Mouse (Mus musculus) E14TG2a.4 (cell line): ENCODE data around the gene Cd81.

Experiments used
- H3K27me3 ChIP-seq: 2 replicates; pipeline ENCODE4 v1.6.1; 2014; ENCODE audit warnings: low read length, control low read depth; ENCODE audit not compliant: insufficient read depth
- H3K36me3 ChIP-seq: 2 replicates; pipeline ENCODE4 v1.6.1; 2014; ENCODE audit warnings: low read length, control low read depth; ENCODE audit not compliant: insufficient read depth
- H3K4me1 ChIP-seq: replicated peaks from 2 replicates; pipeline ENCODE4 v1.6.1; 2014; ENCODE audit warnings: low read depth, low read length, control low read depth
- H3K4me3 ChIP-seq: replicated peaks from 2 replicates; pipeline ENCODE4 v1.5.1; 2014; ENCODE audit warnings: mild to moderate bottlenecking, low read length
- H3K9me3 ChIP-seq: 2 replicates; pipeline ENCODE4 v1.6.1; 2014; ENCODE audit warnings: low read length, control low read depth
- CTCF ChIP-seq: conservative IDR thresholded peaks from 2 replicates; pipeline ENCODE4 v1.5.1; 2014; ENCODE audit warnings: low read length
- NANOG ChIP-seq: IDR thresholded peaks from 2 replicates; pipeline ENCODE4 v1.6.1; 2014; ENCODE audit warnings: borderline replicate concordance, low read length, mixed read lengths
- POU5F1 ChIP-seq: IDR thresholded peaks from 2 replicates; pipeline ENCODE4 v1.6.1; 2014; ENCODE audit warnings: low read length, borderline replicate concordance

Gene Cd81

DNA sequence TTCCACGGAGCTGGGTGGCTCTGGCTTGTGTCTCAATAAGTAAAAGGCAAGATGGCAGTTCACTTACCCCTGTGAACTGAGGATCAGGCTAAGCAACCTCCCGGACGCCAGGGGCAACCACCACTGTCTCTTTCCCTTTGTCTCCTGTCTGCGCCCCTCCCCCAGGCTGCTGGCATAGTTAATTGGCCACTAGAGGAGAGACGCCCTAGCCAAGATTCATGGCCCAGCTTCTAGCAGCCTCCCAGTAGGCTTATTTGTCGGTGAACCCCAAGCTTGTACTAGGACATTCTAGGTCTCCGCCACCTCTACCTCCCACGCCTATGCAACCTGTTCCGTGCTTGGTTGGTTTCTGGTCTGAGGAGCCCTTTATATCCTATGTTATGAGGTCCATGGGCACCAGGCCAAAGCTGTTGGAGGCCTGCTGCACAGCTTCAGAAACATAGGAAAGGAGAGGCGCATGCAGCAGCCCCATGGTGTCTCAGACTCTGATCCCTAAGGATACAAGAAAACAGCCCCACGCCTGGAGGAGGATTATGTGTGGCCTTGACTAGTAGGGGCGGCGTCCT is 15.9 kb downstream of the Cd81 start:
- H3K27me3 ChIP-seq = no peaks in the 10 kb centered on the region
- H3K9me3 ChIP-seq = no peaks in the 10 kb centered on the region
- H3K36me3 ChIP-seq = peaks cover 73% of the 10 kb centered on the region
- peak overlapping the region; percentile 96 for H3K4me3 ChIP-seq
- TF ChIP-seq POU5F1 (no peak), NANOG (no peak), CTCF (no peak)
- H3K4me1 ChIP-seq = peaks cover 73% of the 10 kb centered on the region

- TF ChIP-seq POU5F1 (no peak), CTCF (no peak), NANOG (no peak)
- Histone ChIP-seq H3K36me3 (peaks cover 66% of the 10 kb centered on the region), H3K4me1 (peaks cover 66% of the 10 kb centered on the region), H3K9me3 (no peaks in the 10 kb centered on the region), H3K4me3 (peak within 1 kb of the TSS; percentile 96), H3K27me3 (no peaks in the 10 kb centered on the region)
Observed at GRCm38 (mm10) chr7:143068882-143069591, 16.5 kb downstream of the Cd81 start, which contains the start of gene Tssc4. Tssc4 (plus strand) TSS chr7:143069249.

GRCm38 (mm10) chr7:143069751-143070400 is 17.3 kb downstream of the Cd81 start:
- Histone ChIP-seq H3K9me3 (no peaks in the 10 kb centered on the region), H3K4me3 (peak overlapping the region; percentile 96), H3K4me1 (peaks cover 58% of the 10 kb centered on the region), H3K36me3 (peaks cover 58% of the 10 kb centered on the region), H3K27me3 (0 out of 2 replicates have a peak, but pooled peaks cover 4% of the 10 kb centered on the region)
- TF ChIP-seq CTCF (no peak), NANOG (no peak), POU5F1 (no peak)

- TF ChIP-seq CTCF (no peak), NANOG (no peak), POU5F1 (no peak)
- H3K27me3 ChIP-seq = peaks cover 9% of the 10 kb centered on the region; the same call in 1 of the 2 replicates
- peaks cover 51% of the 10 kb centered on the region for H3K36me3 ChIP-seq
- peaks cover 51% of the 10 kb centered on the region for H3K4me1 ChIP-seq
- H3K9me3 ChIP-seq = no peaks in the 10 kb centered on the region
- H3K4me3 ChIP-seq = peak overlapping the region; percentile 96
Observed at GRCm38 (mm10) chr7:143070506-143071070, 18.0 kb downstream of the Cd81 start.

DNA sequence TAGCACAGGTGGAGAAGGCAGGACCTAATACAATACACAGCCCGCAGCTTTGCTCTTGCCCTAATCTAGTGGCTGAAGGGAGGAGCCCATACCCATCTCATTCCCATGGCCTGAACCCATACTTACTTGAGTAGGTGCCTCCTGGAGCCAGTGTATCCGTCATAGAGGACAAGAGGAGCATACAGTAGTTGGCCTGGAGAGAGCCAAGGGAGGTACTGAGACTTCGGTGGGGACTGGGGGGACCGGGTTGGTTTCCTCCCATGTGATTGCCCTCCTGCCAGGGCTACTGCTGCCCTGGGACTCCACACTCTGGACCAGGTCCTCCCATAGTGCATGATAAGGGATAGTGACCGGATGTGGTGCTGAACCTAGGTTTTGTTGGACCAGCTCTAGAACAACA is 20.1 kb downstream of the Cd81 start:
- Histone ChIP-seq H3K27me3 (peaks cover 18% of the 10 kb centered on the region; the same call in 1 of the 2 replicates), H3K4me1 (peaks cover 31% of the 10 kb centered on the region), H3K36me3 (peaks cover 31% of the 10 kb centered on the region), H3K9me3 (no peaks in the 10 kb centered on the region), H3K4me3 (no peak overlapping the region)
- no peak for TF ChIP-seq CTCF
- no peak for TF ChIP-seq NANOG
- no peak for TF ChIP-seq POU5F1

DNA sequence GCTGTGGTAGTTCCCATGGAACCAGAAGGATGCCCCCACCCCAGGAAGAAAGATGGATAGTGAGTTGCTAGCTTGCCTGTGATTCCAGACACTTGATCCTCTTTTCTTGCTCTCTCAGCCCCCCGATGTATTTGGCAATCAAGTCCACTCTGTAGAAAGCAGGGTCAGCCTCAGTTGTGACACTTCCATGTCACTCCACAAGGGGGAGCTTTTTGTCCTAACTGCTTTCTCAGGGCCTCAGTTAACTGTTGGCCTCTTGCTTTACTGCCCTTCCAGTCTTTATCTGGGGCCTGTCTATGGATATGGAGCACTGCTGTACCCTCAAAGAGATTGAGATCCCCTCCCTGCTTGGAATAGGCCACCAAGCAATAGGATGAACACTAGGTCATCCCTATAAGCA is 20.5 kb downstream of the Cd81 start:
- peaks cover 26% of the 10 kb centered on the region for H3K36me3 ChIP-seq
- peaks cover 26% of the 10 kb centered on the region for H3K4me1 ChIP-seq
- peak; percentile 80 for TF ChIP-seq CTCF
- no peak for TF ChIP-seq NANOG
- H3K4me3 ChIP-seq = no peak overlapping the region
- peaks cover 18% of the 10 kb centered on the region; the same call in 1 of the 2 replicates for H3K27me3 ChIP-seq
- no peaks in the 10 kb centered on the region for H3K9me3 ChIP-seq

- H3K36me3 ChIP-seq = peaks cover 17% of the 10 kb centered on the region
- no peak overlapping the region for H3K4me3 ChIP-seq
- TF ChIP-seq NANOG = no peak
- no peak for TF ChIP-seq CTCF
Observed at GRCm38 (mm10) chr7:143075394-143075793, 22.9 kb downstream of the Cd81 start.

DNA sequence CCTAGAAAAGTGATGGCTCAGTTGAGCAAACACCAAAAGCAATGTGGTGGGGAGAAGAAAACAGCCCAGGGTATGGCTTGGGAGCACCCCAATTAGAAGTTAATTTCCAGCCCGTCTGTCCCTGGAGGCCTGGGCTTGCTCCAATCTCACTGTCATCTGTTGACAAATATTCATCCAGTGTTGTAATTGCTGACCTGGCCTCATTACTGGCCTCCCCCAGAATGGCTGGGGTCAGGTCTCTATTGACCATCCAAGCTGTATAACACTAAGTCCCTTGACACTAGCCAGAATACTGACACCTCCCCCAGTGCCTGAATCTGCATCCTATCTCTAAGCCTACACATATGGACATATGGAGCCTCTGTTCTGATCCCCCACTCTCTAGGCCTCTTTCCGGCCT is 24.8 kb downstream of the Cd81 start:
- no peaks in the 10 kb centered on the region for H3K36me3 ChIP-seq
- H3K4me3 ChIP-seq = no peak overlapping the region
- TF ChIP-seq CTCF (no peak), POU5F1 (no peak), NANOG (no peak)
- H3K4me1 ChIP-seq = no peaks in the 10 kb centered on the region
- no peaks in the 10 kb centered on the region for H3K9me3 ChIP-seq
- H3K27me3 ChIP-seq = peaks cover 34% of the 10 kb centered on the region; the same call in 1 of the 2 replicates

More at GRCm38 (mm10) chr7:143075394-143075793, 22.9 kb downstream of the Cd81 start:
- Histone ChIP-seq H3K4me1 (peaks cover 11% of the 10 kb centered on the region), H3K9me3 (no peaks in the 10 kb centered on the region), H3K27me3 (peaks cover 27% of the 10 kb centered on the region; the same call in 1 of the 2 replicates)
